Mouse (Mus musculus) CH12.LX (cell line): ENCODE measurements around the gene Spsb4. TPM values are rescaled to one million over a fixed set of nuclear protein-coding genes. Genes with fewer than 3 reads are reported as not detected.

Experiments
- DNase-seq: peaks from one replicate; pipeline ENCODE4 v3.0.0-alpha.2; 2013; ENCODE audit errors: extremely low read depth
- H3K27ac ChIP-seq: 2 replicates; pipeline ENCODE4 v1.5.1; 2012; ENCODE audit warnings: low read depth, mild to moderate bottlenecking, control low read depth, moderate library complexity; ENCODE audit not compliant: insufficient read depth
- H3K27me3 ChIP-seq: replicated peaks from 2 replicates; pipeline ENCODE3; 2012; ENCODE audit warnings: inconsistent platforms
- H3K36me3 ChIP-seq, 2 experiments: replicated peaks in 1 of 2; 2 replicates each; pipeline versions ENCODE3 to v1.6.1; 2012; ENCODE audit warnings: inconsistent platforms in 1 of 2, low read length in 1 of 2, mild to moderate bottlenecking in 1 of 2, mixed read lengths in 1 of 2, moderate library complexity in 1 of 2; ENCODE audit not compliant: control insufficient read depth in 1 of 2, insufficient read depth in 1 of 2
- H3K4me1 ChIP-seq, 2 experiments: 2 replicates each; pipeline ENCODE4 v1.6.1; 2012; ENCODE audit warnings: inconsistent platforms in 1 of 2, moderate library complexity in 1 of 2; ENCODE audit not compliant: insufficient read depth in 2 of 2, control insufficient read depth in 1 of 2
- H3K4me2 ChIP-seq: 2 replicates; pipeline ENCODE4 v1.6.1; 2012; ENCODE audit warnings: low read depth, mild to moderate bottlenecking, control low read depth; ENCODE audit not compliant: poor library complexity, insufficient read depth, severe bottlenecking
- H3K4me3 ChIP-seq, 3 experiments: fragments of 150-350 bp in 1 of 3; sonication (generic) in 1 of 3; replicated peaks in 1 of 3; 2 replicates each; pipeline versions ENCODE3 to v1.5.1; 2011 to 2012; ENCODE audit warnings: low read depth in 2 of 3, low read length in 2 of 3, mild to moderate bottlenecking in 2 of 3, moderate library complexity in 2 of 3, control low read depth in 1 of 3, improper control_type of control experiment in 1 of 3, inconsistent platforms in 1 of 3, mixed read lengths in 1 of 3; ENCODE audit not compliant: poor library complexity in 1 of 3
- H3K79me2 ChIP-seq: replicated peaks from 2 replicates; pipeline ENCODE4 v1.6.1; 2012; ENCODE audit warnings: mild to moderate bottlenecking, moderate library complexity; ENCODE audit not compliant: control insufficient read depth, poor library complexity, insufficient read depth, severe bottlenecking; ENCODE audit errors: extremely low read depth
- H3K9ac ChIP-seq: 2 replicates; pipeline ENCODE4 v1.6.1; 2012; ENCODE audit warnings: low read depth, mild to moderate bottlenecking, control low read depth, moderate library complexity; ENCODE audit not compliant: insufficient read depth
- H3K9me3 ChIP-seq: replicated peaks from 2 replicates; pipeline ENCODE3; 2012; ENCODE audit warnings: low read length, inconsistent platforms, mixed read lengths
- CHD1 ChIP-seq: IDR thresholded peaks from 2 replicates; pipeline ENCODE4 v1.6.1; 2012; ENCODE audit warnings: low read depth, low read length, improper control_type of control experiment, inconsistent platforms
- CHD2 ChIP-seq: IDR thresholded peaks from 2 replicates; pipeline ENCODE4 v1.6.1; 2011; ENCODE audit warnings: low read length, improper control_type of control experiment
- E2F4 ChIP-seq: IDR thresholded peaks from 2 replicates; pipeline ENCODE4 v1.6.1; 2011; ENCODE audit warnings: low read depth, low read length, improper control_type of control experiment; ENCODE audit not compliant: insufficient replicate concordance
- ETS1 ChIP-seq: conservative IDR thresholded peaks from 2 replicates; pipeline ENCODE4 v1.6.1; 2012; ENCODE audit warnings: low read depth, mild to moderate bottlenecking, inconsistent platforms, low read length, improper control_type of control experiment, moderate library complexity
- GABPA ChIP-seq: IDR thresholded peaks from 2 replicates; pipeline ENCODE4 v1.6.1; 2012; ENCODE audit warnings: low read depth, low read length, improper control_type of control experiment, inconsistent platforms; ENCODE audit not compliant: insufficient replicate concordance
- HCFC1 ChIP-seq: IDR thresholded peaks from 2 replicates; pipeline ENCODE4 v1.6.1; 2012; ENCODE audit warnings: low read depth, mild to moderate bottlenecking, inconsistent platforms, low read length, improper control_type of control experiment
- IRF4 ChIP-seq: IDR thresholded peaks from 2 replicates; pipeline ENCODE4 v1.6.1; 2014; ENCODE audit warnings: low read depth, mild to moderate bottlenecking, inconsistent platforms, low read length, improper control_type of control experiment
- JUN ChIP-seq: IDR thresholded peaks from 2 replicates; pipeline ENCODE4 v1.6.1; 2011; ENCODE audit warnings: low read depth, mild to moderate bottlenecking, low read length, improper control_type of control experiment, moderate library complexity; ENCODE audit not compliant: insufficient read depth
- KAT2A ChIP-seq: IDR thresholded peaks from 2 replicates; pipeline ENCODE4 v1.6.1; 2012; ENCODE audit warnings: low read length, improper control_type of control experiment, inconsistent platforms; ENCODE audit not compliant: insufficient replicate concordance
- MAX ChIP-seq: IDR thresholded peaks from 2 replicates; pipeline ENCODE4 v1.6.1; 2011; ENCODE audit warnings: low read length, improper control_type of control experiment
- MEF2A ChIP-seq: IDR thresholded peaks from 2 replicates; pipeline ENCODE4 v1.6.1; 2014; ENCODE audit warnings: low read depth, mild to moderate bottlenecking, inconsistent platforms, low read length, improper control_type of control experiment, borderline replicate concordance
- MXI1 ChIP-seq: IDR thresholded peaks from 2 replicates; pipeline ENCODE4 v1.6.1; 2011; ENCODE audit warnings: mild to moderate bottlenecking, low read depth, low read length, improper control_type of control experiment
- NELFE ChIP-seq: IDR thresholded peaks from 2 replicates; pipeline ENCODE4 v1.6.1; 2011; ENCODE audit warnings: low read depth, low read length, improper control_type of control experiment
- PAX5 ChIP-seq: IDR thresholded peaks from 2 replicates; pipeline ENCODE4 v1.6.1; 2012; ENCODE audit warnings: low read length, inconsistent platforms, mixed read lengths
- POLR2A ChIP-seq: IDR thresholded peaks from 2 replicates; pipeline ENCODE4 v1.6.1; 2011; ENCODE audit warnings: low read depth, mild to moderate bottlenecking, improper control_type of control experiment, low read length
- RAD21 ChIP-seq: IDR thresholded peaks from 2 replicates; pipeline ENCODE4 v1.6.1; 2011; ENCODE audit warnings: low read depth, mild to moderate bottlenecking, low read length, improper control_type of control experiment, moderate library complexity
- RCOR1 ChIP-seq: conservative IDR thresholded peaks from 2 replicates; pipeline ENCODE4 v1.6.1; 2012; ENCODE audit warnings: low read depth, mild to moderate bottlenecking, inconsistent platforms, low read length, improper control_type of control experiment
- SMC3 ChIP-seq: IDR thresholded peaks from 2 replicates; pipeline ENCODE4 v1.6.1; 2011; ENCODE audit warnings: low read depth, low read length, improper control_type of control experiment
- TCF12 ChIP-seq: IDR thresholded peaks from 2 replicates; pipeline ENCODE4 v1.6.1; 2014; ENCODE audit warnings: low read depth, mild to moderate bottlenecking, inconsistent platforms, low read length, improper control_type of control experiment
- UBTF ChIP-seq: IDR thresholded peaks from 2 replicates; pipeline ENCODE4 v1.6.1; 2012; ENCODE audit warnings: low read depth, mild to moderate bottlenecking, inconsistent platforms, low read length, improper control_type of control experiment, moderate library complexity
- USF2 ChIP-seq: conservative IDR thresholded peaks from 2 replicates; pipeline ENCODE4 v1.6.1; 2011; ENCODE audit warnings: low read depth, low read length, improper control_type of control experiment
- ZC3H11A ChIP-seq: IDR thresholded peaks from 2 replicates; pipeline ENCODE4 v1.6.1; 2012; ENCODE audit warnings: low read depth, mild to moderate bottlenecking, inconsistent platforms, low read length, improper control_type of control experiment
- ZKSCAN1 ChIP-seq: IDR thresholded peaks from 2 replicates; pipeline ENCODE4 v1.6.1; 2012; ENCODE audit warnings: low read depth, inconsistent platforms, low read length, improper control_type of control experiment, borderline replicate concordance
- ZNF384 ChIP-seq: IDR thresholded peaks from 2 replicates; pipeline ENCODE4 v1.6.1; 2012; ENCODE audit warnings: low read depth, low read length, improper control_type of control experiment, inconsistent platforms
- dilution Hi-C: fragments of 300-500 bp; cut with MboI; formaldehyde crosslinking; loops from 2 replicates; pipeline ENCODE4 v1.14.3; 2020; ENCODE audit warnings: low sequenced_read_pairs; ENCODE audit not compliant: extremely low pct_unique_long_range_greater_than_20kb, extremely low pct_ligation_motif_present
- in situ Hi-C: fragments of 300-500 bp; cut with MboI; formaldehyde crosslinking; loops from 3 replicates; pipeline ENCODE4 v1.14.3; 2019; ENCODE audit warnings: low sequenced_read_pairs, low pct_ligation_motif_present, low pct_unique_long_range_greater_than_20kb, mixed read lengths
- polyA plus RNA-seq: library from polyadenylated mRNA; unstranded; fragments of >175 nt; gene quantifications from 2 replicates; pipeline ENCODE4 v1.2.1, GENCODE M21; 2012; ENCODE audit warnings: low read depth; ENCODE audit not compliant: insufficient read length
- total RNA-seq, 2 experiments: library from RNA; depleted of rRNA; stranded (reverse); fragments of 300-350 nt in 1 of 2; fragments of >200 nt in 1 of 2; gene quantifications; 2 replicates each; pipeline ENCODE4 v1.2.3; 2012 to 2014

The Spsb4 gene
- total and polyA plus RNA-seq, 3 experiments: not detected

- TF ChIP-seq ETS1 (no peak), E2F4 (no peak), TCF12 (no peak), NELFE (no peak), CHD1 (no peak), RCOR1 (no peak), ZKSCAN1 (no peak), ZC3H11A (no peak), CHD2 (no peak)
- H3K4me2 ChIP-seq: no peak overlapping the region
Observed at GRCm38 (mm10) chr9:96935556-96936300, 82.9 kb downstream of the Spsb4 start.

DNA sequence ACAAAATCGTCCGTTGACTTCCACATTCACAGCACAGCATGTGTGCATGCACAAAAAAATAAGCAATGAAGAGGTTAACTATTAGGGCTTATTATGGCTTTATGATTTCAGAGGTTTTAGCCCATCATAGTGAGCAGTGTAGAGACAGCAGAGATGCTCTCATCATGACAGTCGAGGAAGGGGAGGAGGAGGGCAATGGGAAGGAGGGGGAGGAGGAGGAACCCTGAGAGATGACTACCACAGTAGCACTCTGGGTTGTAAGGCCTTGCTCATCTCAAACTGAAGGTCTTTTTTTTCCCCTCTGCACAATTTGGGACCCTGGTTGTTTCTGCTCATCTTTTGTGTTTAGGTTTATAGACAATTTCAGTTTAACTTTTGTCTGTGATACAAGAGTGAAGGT, 83.8 kb downstream of the Spsb4 start:
- DNase-seq: no peak
- H3K9ac ChIP-seq: no peak overlapping the region
- dilution Hi-C loops: no loop called here
- peaks cover 5% of the 10 kb centered on the region for H3K9me3 ChIP-seq
- no peaks in the 10 kb centered on the region for H3K79me2 ChIP-seq
- H3K4me1 ChIP-seq: no peaks in the 10 kb centered on the region
- no peaks in the 10 kb centered on the region for H3K36me3 ChIP-seq
- in situ Hi-C loops: no loop called here
- H3K4me2 ChIP-seq: no peak overlapping the region
- peaks cover 7% of the 10 kb centered on the region for H3K27me3 ChIP-seq
- no peak for TF ChIP-seq IRF4
- no peak for TF ChIP-seq ZNF384
- no peak for TF ChIP-seq ETS1
- no peak for TF ChIP-seq RAD21
- no peak for TF ChIP-seq E2F4
- no peak for TF ChIP-seq MEF2A
- TF ChIP-seq SMC3: no peak
- no peak for TF ChIP-seq POLR2A
- TF ChIP-seq USF2: no peak
- no peak for TF ChIP-seq PAX5
- TF ChIP-seq GABPA: no peak
- TF ChIP-seq TCF12: no peak
- TF ChIP-seq HCFC1: no peak
- no peak for TF ChIP-seq UBTF
- TF ChIP-seq KAT2A: no peak
- TF ChIP-seq MAX: no peak
- no peak for TF ChIP-seq JUN
- TF ChIP-seq MXI1: no peak
- no peak for TF ChIP-seq NELFE
- no peak overlapping the region for H3K27ac ChIP-seq
- no peak overlapping the region for H3K4me3 ChIP-seq

More at GRCm38 (mm10) chr9:96935556-96936300, 82.9 kb downstream of the Spsb4 start:
- Histone ChIP-seq H3K4me3 (no peak overlapping the region), H3K4me1 (no peaks in the 10 kb centered on the region), H3K79me2 (no peaks in the 10 kb centered on the region), H3K9ac (no peak overlapping the region), H3K27ac (no peak overlapping the region), H3K9me3 (peaks cover 6% of the 10 kb centered on the region), H3K36me3 (no peaks in the 10 kb centered on the region), H3K27me3 (peaks cover 7% of the 10 kb centered on the region)
- DNase-seq: no peak
- dilution Hi-C loops (no loop called here), in situ Hi-C loops (no loop called here)
